Mouse (Mus musculus): ENCODE results near the gene Dnah11.

The Dnah11 gene

DNA sequence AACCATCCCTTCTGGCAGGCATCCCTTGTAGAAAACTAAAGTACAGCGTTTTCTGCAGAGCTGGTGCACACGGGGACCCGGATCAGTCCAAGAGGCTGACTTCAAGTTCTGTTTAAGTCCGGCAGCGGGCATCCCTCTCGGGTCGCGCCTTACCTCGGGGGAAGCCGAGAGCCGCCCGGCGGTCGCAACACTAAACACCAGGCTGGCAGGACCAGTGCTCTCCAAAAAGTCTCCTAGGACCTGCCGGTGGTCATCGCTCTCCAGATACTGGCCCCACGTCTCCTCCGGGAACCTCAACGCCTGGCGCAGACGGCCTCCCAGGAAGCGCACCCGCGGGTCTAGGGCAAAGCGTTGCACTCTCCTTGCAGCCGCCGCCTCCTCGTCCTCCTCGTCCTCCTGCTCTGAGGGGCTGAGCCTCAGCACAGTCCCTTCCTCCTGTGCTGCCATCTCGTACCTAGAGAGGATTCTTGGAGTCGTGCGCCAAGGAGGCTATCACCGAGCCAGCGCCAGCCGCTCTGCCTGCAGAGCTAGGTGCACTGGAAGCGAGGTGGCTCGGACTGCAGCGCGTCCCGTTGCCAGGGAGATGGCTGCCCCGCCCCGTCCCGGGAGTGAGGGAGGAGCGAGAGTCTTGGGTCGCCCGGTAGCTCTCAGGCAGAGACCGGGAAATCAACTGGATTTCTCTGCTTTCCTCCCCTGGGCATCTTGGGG lies at the start of gene Dnah11:
Gene Dnah11, minus strand, starts transcription at position 658 of the 708 bp plus-strand sequence.
- WGBS = under 1% methylated on average over 47 of the region's 47 CpGs

DNA sequence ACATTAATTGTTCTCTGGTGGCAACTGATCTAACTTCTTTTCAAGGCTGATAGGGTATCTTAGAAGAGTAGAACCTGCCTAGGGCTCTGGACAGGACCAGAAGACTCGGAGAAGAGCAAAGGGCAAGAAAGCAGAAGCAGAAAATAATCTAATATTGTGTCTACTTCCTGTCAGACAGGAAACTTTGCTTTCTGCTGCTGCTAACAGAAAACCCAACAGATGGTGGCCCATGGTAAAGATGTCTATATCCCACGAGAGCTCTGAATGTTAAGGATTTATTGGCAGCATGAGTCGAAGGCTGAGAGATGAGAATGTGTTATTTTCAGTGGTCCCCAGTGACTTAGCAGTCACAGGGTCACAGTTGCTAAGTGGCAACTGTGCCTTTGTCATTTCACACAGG lies 22.3 kb upstream of the Dnah11 start:
- 42% methylated on average over 3 of the region's 3 CpGs for WGBS

DNA sequence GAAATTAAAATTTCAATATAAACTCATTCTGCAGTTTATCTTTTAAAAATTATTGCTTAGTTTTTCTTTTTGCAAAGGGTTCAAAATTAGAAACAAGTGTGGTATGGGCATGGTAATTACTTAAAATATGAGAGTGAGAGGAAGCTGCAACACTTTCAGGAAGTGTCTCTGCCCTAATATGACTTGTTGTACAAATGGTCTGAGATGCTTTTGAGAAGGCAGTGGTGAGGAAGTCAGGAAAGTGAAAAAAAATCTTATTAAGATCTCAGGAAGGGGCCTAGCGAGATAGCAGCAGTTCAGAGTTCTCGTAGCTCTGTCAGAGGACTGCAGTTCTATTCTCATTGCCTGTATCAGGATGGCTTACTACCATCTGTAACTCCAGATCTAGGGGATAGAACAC lies 13.3 kb upstream of the Dnah11 start:
- 86% methylated on average over 2 of the region's 2 CpGs for WGBS

GRCm38 (mm10) chr12:118196583-118196982 lies 2.3 kb downstream of the Dnah11 start:
- WGBS = 63% methylated on average over 2 of the region's 2 CpGs

GRCm38 (mm10) chr12:118189535-118189934 lies 9.3 kb downstream of the Dnah11 start:
- 83% methylated on average over 3 of the region's 3 CpGs for WGBS

DNA sequence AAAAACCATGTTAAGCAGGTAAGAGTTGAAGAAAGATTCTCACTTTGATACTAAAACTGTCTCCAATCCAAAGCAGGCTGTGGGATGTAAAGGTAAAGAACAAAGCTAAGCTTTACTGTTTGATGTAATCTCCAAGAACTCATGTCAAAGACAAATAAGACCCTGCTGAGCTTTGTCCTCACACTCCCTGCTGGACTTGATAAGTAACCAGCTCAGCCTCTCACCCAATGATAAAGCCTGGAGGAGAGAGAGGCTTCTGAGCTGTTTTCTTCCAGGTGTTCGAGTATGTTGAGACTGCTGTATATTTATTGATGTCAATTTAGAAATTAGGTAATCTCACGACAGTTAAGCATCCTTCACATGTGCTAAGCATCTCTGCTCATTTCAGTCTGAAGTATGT lies 11.2 kb downstream of the Dnah11 start:
- WGBS = 68% methylated on average over 2 of the region's 2 CpGs

DNA sequence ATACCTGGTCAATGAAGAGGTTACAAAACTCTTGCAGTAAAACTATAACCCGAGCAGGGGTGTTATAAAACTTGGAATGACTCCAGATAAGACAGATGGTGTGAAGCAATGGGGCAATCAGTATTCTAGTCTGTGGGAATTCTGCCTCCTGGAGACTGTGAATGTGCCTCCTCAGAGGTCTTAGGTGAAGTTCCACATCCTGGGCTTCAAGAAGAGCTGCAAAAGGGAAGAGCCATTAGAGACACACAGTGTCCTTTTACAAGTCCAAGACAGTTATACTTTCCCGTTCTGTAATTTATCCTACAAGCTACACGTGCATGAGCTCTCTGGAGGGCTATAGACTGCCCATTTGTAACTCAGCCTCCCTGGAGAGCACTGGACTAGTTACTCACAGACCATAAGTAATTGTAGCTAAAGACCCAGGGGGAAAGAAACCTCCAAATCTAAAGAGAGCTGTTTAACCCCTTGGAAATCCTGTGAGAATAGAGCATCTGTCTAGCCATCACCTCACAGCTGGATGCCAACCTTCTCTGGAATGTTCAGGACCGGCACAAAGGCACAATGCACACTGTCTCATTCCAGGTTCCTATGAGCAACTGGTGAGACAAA lies 11.9 kb downstream of the Dnah11 start:
- 57% methylated on average over 4 of the region's 4 CpGs for WGBS

DNA sequence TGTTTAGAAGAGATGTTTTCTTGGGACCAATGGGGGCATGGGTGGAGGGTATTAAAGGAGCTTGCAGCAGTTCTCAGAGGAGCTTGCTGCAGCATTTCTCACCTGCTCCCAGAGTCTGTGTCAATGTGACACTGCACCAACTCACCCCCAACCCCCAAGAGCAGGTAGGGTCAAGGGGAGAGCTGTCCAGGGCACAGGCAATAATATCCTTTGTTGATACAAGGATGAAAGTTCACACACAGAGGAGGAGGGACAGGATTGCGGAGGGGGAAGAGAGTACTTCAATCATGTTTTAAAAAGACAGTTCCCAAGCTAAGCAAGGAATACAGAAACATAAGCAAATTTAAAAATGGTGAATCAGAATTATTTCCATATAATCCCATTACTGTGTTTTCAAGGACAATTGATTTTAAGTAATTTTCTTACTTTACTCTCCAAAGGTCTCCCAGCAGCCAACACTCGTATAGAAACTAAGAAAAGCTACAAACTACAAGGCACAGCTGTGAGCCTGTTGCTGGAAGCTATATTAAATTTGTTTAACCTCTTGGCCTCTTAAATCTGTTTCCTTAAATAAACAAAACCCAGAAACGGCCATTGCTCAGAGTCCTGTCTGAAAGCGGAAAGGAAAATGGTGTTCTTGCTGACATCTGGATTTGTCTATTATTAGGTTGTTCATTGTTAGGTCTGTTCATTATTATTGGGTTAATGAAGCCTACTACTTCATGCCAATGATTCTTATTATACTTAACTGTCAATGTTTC lies 12.5 kb downstream of the Dnah11 start:
- 58% methylated on average over 4 of the region's 4 CpGs for WGBS

- 71% methylated on average over 1 of the region's 1 CpGs for WGBS
Measured at GRCm38 (mm10) chr12:118184731-118185130, 14.1 kb downstream of the Dnah11 start.

DNA sequence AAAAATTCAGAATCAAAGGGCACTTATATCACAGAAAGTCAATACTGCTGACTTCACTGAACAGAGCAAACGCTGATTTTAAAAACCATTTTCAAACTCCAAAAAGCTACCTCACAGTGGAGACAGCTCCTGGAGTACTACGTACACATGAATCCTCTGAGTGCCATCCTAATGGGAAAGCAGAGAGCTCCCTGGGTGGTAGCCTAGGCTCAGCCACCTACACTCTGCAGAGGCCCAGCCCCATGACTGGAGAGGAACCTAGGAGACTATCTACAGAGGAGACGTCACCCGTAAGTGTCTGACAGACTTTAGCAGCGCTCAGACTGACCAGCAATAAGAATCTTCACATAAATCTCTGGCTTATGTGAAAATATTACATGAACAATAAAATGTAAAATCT lies 21.1 kb downstream of the Dnah11 start:
- 96% methylated on average over 5 of the region's 5 CpGs for WGBS

- WGBS = 59% methylated on average over 4 of the region's 4 CpGs
Measured at GRCm38 (mm10) chr12:118164785-118165184, 34.1 kb downstream of the Dnah11 start.

- 79% methylated on average over 5 of the region's 5 CpGs for WGBS
Measured at GRCm38 (mm10) chr12:118156986-118157385, 41.9 kb downstream of the Dnah11 start.

DNA sequence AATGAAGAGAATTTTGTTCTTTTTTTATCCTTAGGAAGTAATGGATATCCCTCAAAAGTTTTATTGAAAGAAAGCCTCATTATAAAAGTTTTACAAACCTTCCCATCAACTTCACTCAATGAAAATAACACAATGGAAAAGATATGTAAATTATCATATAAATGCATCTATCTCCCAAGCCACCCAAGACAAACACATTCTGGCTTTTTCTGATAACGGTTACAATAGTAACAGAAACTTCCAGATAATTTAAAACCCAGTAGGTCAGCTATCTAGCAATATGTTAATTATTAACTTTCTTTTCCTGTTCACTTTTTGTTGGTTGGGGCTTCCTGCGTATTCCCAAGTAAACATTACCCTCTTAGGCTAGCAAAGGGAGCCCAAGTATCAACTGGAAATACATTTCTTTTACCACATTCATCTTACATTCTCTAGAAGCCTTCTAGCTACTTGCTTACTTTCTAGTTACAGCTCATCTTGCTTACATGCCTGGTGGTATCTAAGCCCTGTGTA lies 51.3 kb downstream of the Dnah11 start:
- 94% methylated on average over 2 of the region's 2 CpGs for WGBS

- 93% methylated on average over 4 of the region's 4 CpGs for WGBS
Measured at GRCm38 (mm10) chr12:118128116-118128515, 70.7 kb downstream of the Dnah11 start.

DNA sequence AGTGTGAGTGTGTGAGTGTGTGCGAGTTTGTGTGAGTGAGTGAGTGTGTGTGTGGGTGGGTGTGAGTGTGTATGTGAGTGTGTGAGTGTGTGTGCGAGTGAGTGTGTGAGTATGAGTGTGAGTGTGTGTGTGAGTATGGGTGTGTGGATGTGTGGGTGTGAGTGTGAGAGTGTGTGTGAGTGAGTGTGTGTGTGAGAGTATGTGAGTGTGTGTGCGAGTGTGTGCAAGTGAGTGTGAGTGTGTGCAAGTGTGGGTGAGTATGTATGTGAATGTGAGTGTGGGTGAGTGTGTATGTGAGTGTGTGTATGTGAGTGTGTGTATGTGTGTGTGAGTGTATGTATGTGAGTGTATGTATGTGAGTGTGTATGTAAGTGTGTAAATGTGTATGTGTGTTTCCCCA lies 79.2 kb downstream of the Dnah11 start:
- WGBS = 95% methylated on average over 3 of the region's 3 CpGs

- WGBS = 50% methylated on average over 8 of the region's 8 CpGs
Measured at GRCm38 (mm10) chr12:118112599-118112998, 86.2 kb downstream of the Dnah11 start.

DNA sequence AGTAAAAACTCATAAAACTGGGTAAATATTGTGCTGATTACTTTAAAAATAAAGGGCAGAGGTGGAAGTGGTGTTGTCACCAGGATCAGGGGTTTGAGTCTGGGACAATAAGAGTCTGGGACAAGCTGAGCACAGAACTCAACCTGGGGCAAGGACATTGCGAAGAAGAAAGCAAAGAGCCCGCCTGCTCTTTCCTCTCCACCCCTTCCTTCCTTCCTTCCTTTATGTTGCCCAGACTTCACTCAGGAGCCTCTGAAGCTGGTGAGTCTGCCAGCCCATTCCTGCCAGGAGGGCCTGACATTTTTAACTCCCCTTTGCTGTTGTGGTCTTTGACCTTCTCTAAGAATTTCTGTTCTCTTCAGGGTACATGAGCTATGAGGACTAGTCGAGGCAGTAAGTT lies 86.9 kb downstream of the Dnah11 start:
- 80% methylated on average over 3 of the region's 3 CpGs for WGBS

- WGBS = 85% methylated on average over 1 of the region's 1 CpGs
Measured at GRCm38 (mm10) chr12:118107719-118108118, 91.1 kb downstream of the Dnah11 start.

GRCm38 (mm10) chr12:118104520-118104919 lies 94.3 kb downstream of the Dnah11 start:
- 67% methylated on average over 4 of the region's 4 CpGs for WGBS

GRCm38 (mm10) chr12:118099694-118100093 lies 99.1 kb downstream of the Dnah11 start:
- WGBS = 87% methylated on average over 5 of the region's 5 CpGs

- WGBS = 62% methylated on average over 3 of the region's 3 CpGs
Measured at GRCm38 (mm10) chr12:118098257-118098656, 100.6 kb downstream of the Dnah11 start.

DNA sequence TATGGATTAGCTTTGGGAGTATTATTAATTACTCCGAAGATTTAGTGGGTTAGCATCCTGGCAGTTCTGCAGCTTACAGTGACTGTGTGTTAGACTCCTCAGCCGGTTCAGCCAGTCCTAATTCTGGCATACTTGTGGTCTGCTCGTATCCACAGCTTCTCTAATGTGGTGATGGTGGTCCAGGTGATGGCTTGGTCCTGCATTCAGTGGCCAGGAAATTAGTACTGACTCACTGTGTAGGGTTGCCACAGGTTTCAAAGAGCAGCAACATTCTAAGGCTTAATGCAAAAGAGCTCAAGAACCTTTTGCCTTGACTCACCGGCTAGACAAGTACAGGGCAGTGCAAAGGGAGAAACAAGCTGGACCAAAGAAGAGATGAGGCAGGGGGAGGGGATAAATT lies 103.9 kb downstream of the Dnah11 start:
- WGBS = 89% methylated on average over 4 of the region's 4 CpGs

DNA sequence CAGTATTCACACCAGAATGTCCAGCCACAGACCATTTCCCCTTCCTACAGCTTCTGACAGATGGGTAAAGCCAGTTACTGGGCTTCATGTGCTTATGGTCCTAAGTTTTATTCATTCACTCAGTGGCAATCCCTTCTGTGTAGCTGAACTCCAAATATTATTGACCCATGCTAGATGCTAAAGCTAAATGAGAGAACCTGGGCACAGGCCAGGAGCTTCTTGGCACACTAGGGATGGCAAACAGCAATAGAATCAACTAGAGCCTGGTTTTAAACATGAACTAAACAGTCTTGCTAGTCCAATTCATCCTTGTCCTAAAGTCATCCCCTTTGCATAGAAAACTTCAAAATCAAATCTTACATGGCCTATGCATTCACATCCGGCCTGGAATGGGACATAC lies 113.6 kb downstream of the Dnah11 start:
- WGBS = 86% methylated on average over 1 of the region's 1 CpGs

All from cerebral cortex, adult 2 months (tissue).